Mouse (Mus musculus): ENCODE measurements around the gene St6galnac3.

The St6galnac3 gene

DNA sequence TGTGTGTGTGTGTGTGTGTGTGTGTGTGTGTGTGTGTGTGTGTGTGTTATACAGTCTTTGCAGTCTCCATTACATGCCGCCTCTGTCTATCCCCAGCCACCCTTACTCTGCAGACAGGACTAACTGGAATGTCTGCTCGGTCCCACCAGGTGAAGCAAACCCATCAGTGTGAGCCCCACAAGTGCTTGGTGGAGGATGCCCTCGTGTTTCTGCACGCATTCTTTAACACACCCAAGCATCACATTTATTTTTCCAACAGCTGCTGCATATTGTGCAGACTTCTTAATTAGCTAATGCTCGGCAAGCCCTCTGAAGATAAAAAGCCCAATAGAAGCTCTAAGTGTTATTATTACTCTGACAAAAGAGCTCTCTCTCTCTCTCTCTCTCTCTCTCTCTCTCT lies 268.7 kb downstream of the St6galnac3 start:
- no peak for DNase-seq

GRCm38 (mm10) chr3:153453127-153454049 lies 271.6 kb downstream of the St6galnac3 start:
- DNase-seq: no peak

GRCm38 (mm10) chr3:153452299-153452996 lies 272.5 kb downstream of the St6galnac3 start:
- DNase-seq: no peak

- DNase-seq: no peak
These were observed 283.6 kb downstream of the St6galnac3 start for GRCm38 (mm10) chr3:153441329-153441728.

- no peak for DNase-seq
These were observed 288.6 kb downstream of the St6galnac3 start for GRCm38 (mm10) chr3:153436076-153437021.

- DNase-seq: no peak
These were observed 292.0 kb downstream of the St6galnac3 start for GRCm38 (mm10) chr3:153433010-153433409.

GRCm38 (mm10) chr3:153432053-153432816 lies 292.7 kb downstream of the St6galnac3 start:
- DNase-seq: no peak

DNA sequence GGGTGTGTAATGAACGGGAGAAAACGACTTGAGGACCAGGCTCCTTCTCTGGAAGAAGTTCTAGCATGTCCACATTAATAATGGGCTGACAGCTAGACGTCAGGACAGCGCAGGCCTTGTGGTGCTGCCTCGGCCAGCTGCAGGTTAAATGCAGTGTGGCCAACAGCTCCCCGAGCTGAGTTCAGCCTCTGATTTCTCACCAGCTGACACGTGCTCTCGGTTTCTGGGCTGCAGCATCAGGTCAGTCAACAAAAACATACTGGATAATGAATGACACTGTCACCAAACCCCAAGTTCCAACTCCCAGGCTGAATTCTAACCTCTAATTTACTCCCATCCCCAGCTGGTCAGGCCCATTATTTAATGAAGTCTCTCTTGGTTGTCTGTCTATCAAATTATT lies 295.1 kb downstream of the St6galnac3 start:
- no peak for DNase-seq

GRCm38 (mm10) chr3:153421918-153422290 lies 303.1 kb downstream of the St6galnac3 start:
- no peak for DNase-seq

GRCm38 (mm10) chr3:153421060-153421917 lies 303.7 kb downstream of the St6galnac3 start:
- DNase-seq: no peak

DNA sequence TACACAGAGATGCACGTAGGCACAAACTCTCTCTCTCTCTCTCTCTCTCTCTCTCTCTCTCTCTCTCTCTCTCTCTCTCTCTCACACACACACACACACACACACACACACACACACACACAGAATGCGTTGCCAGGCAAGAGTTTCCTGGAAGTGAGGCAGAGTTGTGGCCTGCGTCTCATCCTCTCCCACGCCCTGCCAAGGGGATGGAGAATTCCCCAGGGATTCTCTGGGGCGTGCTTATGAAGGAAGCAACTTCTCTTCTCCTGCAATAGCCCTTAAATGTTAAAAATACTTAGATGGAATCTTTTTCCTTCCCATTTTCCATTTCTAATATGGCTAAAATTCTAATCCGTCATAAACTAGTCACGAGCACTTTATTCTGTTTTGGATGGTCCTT lies 305.6 kb downstream of the St6galnac3 start:
- DNase-seq: no peak

- no peak for DNase-seq
These were observed 308.0 kb downstream of the St6galnac3 start for GRCm38 (mm10) chr3:153417001-153417400.

- DNase-seq: no peak
These were observed 308.6 kb downstream of the St6galnac3 start for GRCm38 (mm10) chr3:153416383-153416782.

DNA sequence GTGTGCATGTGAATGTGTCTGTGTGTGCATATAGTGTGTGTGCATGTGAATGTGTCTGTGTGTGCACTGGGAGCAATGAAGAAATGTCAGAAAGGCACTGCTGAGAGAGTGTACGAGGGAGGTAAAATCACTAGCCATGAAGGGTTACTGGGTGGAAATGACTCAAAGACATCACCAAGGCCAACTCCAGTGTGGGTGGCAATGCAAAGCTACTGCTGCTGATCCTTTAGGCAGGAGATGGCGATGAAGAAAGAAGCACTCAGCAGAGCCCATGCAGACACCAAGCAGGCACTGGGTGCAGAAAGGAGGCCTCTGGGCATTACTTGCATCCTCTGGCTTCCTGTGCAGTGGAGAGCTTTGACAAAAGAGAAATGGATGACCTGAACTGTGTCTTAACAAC lies 310.8 kb downstream of the St6galnac3 start:
- no peak for DNase-seq

GRCm38 (mm10) chr3:153409286-153409685 lies 315.7 kb downstream of the St6galnac3 start:
- no peak for DNase-seq

GRCm38 (mm10) chr3:153408361-153408760 lies 316.6 kb downstream of the St6galnac3 start:
- no peak for DNase-seq

DNA sequence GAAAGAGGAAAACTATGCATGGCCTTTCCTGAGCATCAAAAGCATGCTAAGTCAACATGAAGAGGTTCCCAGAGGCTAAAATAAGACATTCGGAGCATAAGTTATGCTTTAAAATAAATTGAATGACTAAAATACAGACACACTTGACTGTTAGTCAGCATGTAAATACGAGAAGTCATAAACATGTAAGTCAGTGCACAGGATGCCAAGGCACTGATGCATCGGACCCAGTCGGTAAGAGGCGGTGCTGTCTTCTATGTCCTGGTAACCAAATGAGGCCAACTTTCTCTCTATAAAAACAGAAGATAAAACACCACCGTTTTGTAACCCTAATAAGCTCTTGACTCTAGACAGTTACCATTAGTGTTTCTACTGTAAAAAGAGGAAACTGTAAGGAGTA lies 317.3 kb downstream of the St6galnac3 start:
- DNase-seq: no peak

DNA sequence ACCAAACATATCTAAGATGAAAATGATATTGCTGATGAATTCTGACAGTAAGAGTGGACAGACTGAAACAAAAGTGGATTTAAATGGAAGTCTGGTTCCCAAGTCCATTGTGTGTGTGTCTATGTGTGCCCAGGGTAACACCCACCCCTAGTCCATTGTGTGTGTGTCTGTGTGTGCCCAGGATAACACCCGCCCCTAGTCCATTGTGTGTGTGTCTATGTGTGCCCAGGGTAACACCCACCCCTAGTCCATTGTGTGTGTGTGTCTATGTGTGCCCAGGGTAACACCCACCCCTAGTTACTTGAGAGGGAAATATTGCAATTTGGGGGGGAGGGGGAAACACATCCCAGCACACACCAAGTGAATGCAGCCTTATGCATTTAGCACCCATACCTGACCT lies 318.1 kb downstream of the St6galnac3 start:
- no peak for DNase-seq

- DNase-seq: no peak
These were observed 318.8 kb downstream of the St6galnac3 start for GRCm38 (mm10) chr3:153406220-153406619.

- no peak for DNase-seq
These were observed 319.3 kb downstream of the St6galnac3 start for GRCm38 (mm10) chr3:153405643-153406042.

- no peak for DNase-seq
These were observed 324.7 kb downstream of the St6galnac3 start for GRCm38 (mm10) chr3:153400259-153400658.
